Mouse (Mus musculus) left cerebral cortex, postnatal 14 days (tissue): ENCODE measurements at regions not wholly inside any gene's neighbourhood (a gene's known extent, or its start where the extent isn't known, plus 50 kb on each side); places are given as distances from the start of the nearest gene placed in this dataset.

Source experiments
- DNase-seq, 2 experiments: peaks; one replicate each; pipeline ENCODE4 v3.0.0; 2021 to 2022; ENCODE audit warnings: low spot score in 2 of 2, mixed read lengths in 1 of 2
- intact Hi-C: fragments of 180-260 bp; cut with DNase I; formaldehyde crosslinking; loops from one replicate; pipeline ENCODE4 v1.15.1; 2025

DNA sequence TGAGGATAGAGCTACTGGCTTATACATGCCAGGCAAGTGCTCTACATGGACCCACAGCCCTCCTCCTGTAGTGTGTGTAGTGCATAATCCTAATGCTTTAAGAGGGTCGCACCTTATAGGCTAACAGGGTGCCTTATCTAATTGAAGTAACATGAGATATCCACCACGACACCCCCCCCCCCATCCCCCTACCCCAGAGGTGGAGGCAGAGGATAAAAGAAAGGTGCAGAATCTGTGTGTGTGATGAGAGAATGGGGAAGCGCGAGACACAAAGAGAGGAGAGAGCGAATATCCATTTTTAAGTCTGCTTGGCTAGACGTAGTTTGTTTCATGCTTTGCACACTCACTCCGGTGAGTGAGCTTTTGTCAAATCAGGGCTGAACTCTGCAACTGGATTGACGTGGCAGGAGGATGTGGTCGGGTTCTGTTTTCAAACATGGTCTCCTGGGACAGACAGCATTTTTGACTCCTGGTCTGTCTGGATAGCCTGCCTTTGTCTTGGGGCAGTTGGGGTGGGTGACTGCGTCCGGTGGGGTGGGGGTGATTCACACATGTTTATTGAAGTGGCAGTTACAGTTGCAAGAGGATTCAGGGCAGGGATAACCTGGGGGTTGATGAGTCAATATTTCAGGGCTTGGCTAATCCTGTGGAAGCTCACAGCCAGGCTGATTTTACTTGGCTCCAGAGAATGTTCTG, 99.3 kb upstream of the Fut8 start:
- DNase-seq: no peak
- intact Hi-C loops: no loop called here

GRCm38 (mm10) chr12:77137291-77137830, 100.6 kb upstream of the Fut8 start:
- DNase-seq: no peak
- intact Hi-C loops: no loop called here

GRCm38 (mm10) chr12:77135661-77136060, 102.3 kb upstream of the Fut8 start:
- intact Hi-C loops: no loop called here
- DNase-seq: no peak

- DNase-seq: no peak
- intact Hi-C loops: no loop called here
Measured at GRCm38 (mm10) chr12:77135067-77135466, 102.9 kb upstream of the Fut8 start.

DNA sequence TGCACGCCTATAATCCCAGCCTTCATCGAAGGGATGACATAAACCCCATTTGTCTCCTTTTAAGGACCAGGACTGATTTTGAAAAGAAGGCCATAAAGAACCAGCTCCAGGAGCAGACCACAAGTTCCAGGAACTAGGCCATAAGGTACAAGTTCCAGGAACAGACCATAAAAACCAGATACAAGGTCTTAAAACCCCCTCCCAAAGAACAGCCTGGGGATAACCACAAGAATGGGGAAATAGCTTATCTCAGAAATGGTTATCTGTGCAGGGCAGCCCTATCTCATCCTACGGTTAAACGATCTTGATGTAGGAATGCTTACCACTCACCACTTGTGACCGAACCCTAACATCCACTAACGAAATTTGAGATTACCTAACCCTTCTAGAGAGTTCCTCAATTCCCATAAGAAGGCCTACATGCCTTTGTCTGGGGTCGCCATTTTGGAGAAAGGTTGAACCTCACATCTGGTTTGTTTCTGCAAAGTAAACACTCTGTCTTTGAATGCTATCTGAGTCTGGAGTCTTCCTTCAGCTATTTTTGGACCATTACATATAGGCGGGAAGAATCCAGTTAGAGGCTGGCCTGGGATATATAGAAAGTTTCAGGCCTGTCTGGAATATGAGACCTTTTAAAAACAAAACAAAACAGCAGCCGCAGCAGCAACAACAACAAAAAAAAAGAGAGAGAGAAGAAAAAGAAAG, 103.5 kb upstream of the Fut8 start:
- intact Hi-C loops: no loop called here
- DNase-seq: no peak

GRCm38 (mm10) chr12:77133465-77134305, 104.2 kb upstream of the Fut8 start:
- no peak for DNase-seq
- intact Hi-C loops: no loop called here

DNA sequence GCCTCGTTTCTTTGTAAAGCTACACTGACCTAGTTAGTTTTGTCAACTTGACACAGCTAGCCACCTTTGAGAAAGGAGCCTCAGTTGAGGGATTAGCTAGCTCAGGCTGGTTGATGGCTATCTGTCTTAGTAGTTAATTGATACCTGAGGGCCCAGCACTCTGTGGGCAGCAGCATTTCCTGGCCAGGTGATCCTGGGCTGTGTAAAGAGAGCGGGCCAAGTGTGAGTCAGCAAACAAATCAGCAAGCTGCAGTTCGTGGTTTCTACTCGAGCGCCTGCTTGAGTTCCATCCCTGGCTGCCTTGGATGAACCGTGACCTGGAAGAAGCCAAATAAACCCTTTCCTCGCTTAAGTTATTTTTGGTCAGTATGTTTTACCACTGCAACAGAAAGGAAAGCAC, 106.6 kb upstream of the Fut8 start:
- intact Hi-C loops: no loop called here
- DNase-seq: no peak

DNA sequence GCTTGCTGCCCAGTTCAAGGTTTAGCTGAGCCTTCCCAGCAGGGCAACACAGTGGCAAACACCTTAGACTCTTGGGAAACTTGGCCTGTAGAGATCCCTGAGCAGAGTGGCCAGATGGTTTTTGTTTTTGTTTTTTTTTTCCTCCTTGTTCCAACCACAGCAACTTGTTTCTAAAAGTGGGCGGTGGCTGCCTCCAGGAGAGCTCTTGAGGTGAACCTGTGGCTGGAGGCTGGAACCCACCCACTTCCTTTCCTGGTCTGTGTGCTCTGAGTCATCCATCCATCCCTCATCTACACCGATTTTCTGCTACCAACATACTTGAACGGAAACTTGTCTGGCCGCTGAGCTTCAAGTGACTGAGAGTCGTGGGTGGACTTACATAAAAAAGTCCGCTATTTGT, 107.4 kb upstream of the Fut8 start:
- DNase-seq: no peak
- intact Hi-C loops: no loop called here

- intact Hi-C loops: no loop called here
Measured at GRCm38 (mm10) chr12:77124267-77124666, 113.7 kb upstream of the Fut8 start.

DNA sequence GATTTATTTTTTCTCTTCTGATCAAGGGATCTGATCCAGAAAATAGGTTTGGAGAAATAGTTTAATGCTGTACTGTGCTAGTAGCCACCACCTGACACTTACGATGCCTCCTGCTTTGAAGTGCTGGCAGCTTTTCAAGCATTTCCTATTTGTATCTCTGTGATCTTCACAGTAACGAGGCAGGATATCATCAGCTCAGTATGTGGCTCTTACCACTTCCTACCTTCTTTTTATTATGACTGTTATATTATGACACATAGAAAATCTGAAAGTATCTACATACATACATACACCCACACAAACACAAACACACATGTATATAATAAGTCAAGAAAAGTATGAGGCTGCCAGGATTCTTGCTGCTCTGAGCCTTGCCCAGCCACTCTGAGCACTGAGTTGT, 124.4 kb upstream of the Fut8 start:
- intact Hi-C loops: no loop called here

More at GRCm38 (mm10) chr12:77124267-77124666, 113.7 kb upstream of the Fut8 start:
- DNase-seq: no peak

DNA sequence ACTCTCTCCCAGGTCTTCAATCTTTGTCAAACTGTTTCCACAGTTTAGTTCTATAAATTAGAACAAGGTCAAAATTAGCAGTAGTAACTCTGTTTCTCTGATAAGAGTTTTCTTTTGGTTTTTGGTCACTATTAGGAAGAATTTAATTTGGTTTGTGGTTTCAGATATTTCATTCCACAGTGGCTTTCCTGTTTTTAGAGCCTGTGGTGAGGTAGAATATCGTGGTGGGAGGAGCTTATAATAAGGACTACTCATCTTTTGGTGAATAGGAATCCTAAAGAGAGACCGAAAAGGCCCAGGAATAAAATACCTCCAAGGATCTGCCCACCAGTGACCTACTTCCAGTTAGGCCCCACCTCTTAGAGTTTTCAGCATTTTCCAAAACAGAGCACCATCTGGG, 125.8 kb upstream of the Fut8 start:
- DNase-seq: no peak
- intact Hi-C loops: no loop called here

More for the DNA sequence above, 124.4 kb upstream of the Fut8 start:
- no peak for DNase-seq

- peak in 1 of 2 experiments; percentile 9 for DNase-seq
- intact Hi-C loops: no loop called here
Measured at GRCm38 (mm10) chr12:77107251-77107650, 130.7 kb upstream of the Fut8 start.

- DNase-seq: no peak
- intact Hi-C loops: no loop called here
Measured at GRCm38 (mm10) chr12:77105887-77106600, 131.9 kb upstream of the Fut8 start.

DNA sequence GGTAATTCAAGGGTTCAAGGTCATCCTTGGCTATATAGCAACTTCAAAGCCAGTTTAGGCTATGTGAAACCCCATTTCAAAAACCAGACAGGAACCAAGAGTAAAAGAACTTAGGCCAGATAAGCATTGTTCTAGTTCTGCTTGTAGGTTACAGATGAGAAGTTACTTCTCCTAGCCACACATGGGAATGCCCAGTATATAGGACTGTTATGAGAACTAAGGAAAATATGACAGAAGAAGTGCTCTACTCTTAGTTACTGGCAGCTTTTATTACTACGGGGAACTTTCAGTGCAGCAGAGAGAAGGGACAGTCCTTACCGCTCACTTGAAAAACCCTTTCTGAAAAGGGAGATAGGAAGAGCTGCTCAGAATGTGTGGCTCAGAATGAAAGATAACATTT, 137.4 kb upstream of the Fut8 start:
- DNase-seq: no peak
- intact Hi-C loops: no loop called here

DNA sequence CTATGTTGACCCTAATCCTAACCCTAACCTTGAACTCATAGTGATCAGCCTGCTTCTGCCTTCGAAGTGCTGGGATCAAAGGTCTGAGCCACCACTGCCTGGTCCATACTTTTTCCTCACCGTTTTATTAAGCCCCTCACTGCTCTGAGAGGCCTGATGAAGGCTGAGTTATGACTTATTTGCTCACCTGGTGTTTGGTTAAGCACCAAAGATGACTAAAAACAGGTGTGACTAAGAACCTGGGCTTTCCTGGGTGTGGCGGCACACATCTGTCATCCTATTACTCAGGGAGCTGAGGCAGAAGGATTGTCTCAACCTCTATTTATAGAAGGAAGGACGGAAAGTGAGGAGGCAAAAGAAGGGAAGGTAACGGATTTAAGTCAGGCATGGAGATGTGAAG, 137.5 kb upstream of the Max start:
- intact Hi-C loops: no loop called here
- DNase-seq: no peak

DNA sequence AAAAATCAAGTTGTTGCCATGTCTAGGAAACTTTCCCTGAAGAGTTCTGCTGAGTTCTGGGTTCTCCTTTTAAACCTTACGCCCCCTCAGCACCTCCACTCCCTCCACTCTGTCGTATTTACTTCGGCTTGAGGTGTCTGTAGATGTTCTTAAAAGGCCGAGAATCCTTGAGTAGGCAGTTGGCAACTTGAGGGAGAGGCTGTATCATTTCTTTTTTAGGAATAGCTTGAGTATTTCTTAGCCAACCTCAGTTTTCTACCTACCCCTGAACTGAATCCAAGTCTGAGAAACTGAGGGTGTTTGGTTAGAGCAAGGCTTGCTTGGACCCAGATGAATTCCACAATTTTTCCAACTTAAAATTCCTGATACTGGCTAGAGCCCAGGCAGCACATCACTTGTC, 136.8 kb upstream of the Max start:
- intact Hi-C loops: no loop called here
- peak; percentile 30 to 38 for DNase-seq

DNA sequence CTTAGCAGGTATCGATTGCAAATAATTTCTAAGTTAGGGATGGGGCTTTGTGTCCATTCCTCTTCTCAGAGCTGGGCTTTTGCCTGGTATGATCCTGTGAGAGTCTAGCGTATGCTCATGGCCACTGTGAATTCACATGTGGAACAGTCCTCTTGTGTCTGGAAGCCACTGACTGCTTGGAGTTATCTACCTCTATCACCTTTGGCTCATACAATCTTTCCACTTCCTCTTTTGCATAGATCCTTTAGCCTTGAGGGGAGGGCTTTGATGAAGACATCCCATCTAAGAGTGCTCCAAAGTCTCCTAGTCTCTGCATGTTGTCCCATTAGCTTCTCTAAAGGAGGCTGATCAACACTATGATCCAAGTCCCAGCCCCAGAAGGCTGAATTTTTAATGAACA, 135.8 kb upstream of the Max start:
- no peak for DNase-seq
- intact Hi-C loops: no loop called here

GRCm38 (mm10) chr12:77096461-77096860, 134.5 kb upstream of the Max start:
- no peak for DNase-seq
- intact Hi-C loops: no loop called here
